Mouse (Mus musculus): ENCODE measurements around the gene Espnl. TPM values are rescaled to one million over a fixed set of nuclear protein-coding genes. Genes with fewer than 3 reads are reported as not detected.

The Espnl gene
- polyA plus RNA-seq, 1 experiment from 2014 or later: 0.04 TPM

DNA sequence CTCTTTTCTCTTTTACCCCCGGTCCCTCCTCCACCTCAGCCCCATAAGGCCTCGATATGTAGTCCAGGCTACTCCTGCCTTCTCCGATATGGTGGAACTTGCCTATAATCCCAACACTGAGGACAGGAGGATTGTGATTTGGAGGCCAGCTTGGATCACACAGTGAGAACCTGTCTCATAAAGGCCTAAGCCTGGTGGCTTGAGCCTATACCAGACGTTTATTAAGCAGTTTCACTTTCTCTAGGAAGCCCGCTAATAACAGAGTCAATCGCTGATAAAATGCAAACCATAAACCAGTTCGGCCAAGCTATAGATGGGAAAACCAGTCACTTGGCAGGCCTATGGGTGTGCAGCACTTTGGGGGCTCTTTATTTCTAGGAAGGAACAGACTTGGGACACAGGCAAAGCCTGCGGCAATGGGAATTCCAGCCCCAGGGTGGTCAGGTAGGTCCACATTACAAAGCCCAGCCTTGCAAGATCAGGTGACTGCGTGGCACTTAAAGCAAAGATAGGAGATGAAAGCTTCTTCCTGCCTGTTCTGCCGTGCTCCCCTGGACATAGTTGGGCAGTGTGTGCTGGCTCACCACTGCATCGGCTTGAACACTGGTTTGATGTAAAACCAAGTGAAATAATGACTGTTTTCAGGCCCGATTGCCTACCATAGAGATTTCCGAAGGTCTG lies 22.7 kb upstream of the Espnl start:
- Histone ChIP-seq H3K36me3 (peaks cover 6% of the 10 kb centered on the region; the same call in 1 of the 2 replicates), H3K27me3 (no peaks in the 10 kb centered on the region), H3K4me2 (peak overlapping the region; percentile 61), H3K9ac (peak overlapping the region; percentile 66; the same call in 1 of the 2 replicates), H3K4me3 (peak overlapping the region; percentile 71), H3K4me1 (peaks cover 13% of the 10 kb centered on the region; the same call in 1 of the 2 replicates), H3K27ac (no peak overlapping the region), H3K9me3 (no peaks in the 10 kb centered on the region)
- 71% methylated on average over 13 of the region's 13 CpGs for WGBS
- ATAC-seq (ENCODE audit: borderline replicate concordance, extremely low read depth, low FRiP score, low TSS enrichment): no peak

DNA sequence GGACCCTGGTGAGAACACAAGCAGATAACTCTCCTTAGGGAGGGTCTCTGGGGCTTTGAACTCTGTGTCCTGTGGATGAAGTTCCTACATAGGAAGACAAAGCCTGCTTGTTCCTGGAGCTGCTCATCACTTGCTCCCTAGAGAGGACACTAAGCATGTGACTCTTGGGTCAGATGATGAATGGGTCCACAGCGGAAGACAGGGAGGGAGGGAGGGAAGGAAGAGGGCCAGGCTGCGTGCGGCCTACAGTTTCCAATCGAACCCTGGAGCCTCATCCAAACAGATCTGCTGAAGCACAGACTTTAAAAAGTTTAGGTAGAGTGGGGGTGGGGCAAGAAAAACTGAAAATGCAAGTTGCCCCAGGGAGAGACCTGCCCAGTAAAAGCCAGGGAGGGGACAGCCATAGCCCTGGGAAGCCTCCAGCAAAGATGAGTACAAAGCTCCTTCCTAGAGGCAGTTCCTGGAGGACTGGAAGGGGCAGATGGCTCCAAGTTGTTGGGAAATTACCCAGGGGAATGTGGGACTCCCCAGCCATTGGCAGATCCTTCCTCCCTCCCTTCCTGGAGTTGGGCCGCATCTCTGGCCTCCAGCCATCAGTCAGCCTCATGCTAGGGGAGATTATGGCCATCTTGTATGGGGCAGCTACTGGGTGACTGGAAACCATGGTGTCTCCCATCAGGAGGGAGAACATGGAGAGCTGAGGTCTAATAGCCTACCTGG lies 22.0 kb upstream of the Espnl start:
- Histone ChIP-seq H3K9me3 (no peaks in the 10 kb centered on the region), H3K9ac (no peak overlapping the region), H3K36me3 (peaks cover 6% of the 10 kb centered on the region; the same call in 1 of the 2 replicates), H3K27me3 (no peaks in the 10 kb centered on the region), H3K4me3 (no peak overlapping the region), H3K4me2 (no peak overlapping the region), H3K4me1 (peaks cover 13% of the 10 kb centered on the region; the same call in 1 of the 2 replicates), H3K27ac (no peak overlapping the region)
- no peak for ATAC-seq (ENCODE audit: borderline replicate concordance, extremely low read depth, low FRiP score, low TSS enrichment)
- 72% methylated on average over 5 of the region's 5 CpGs for WGBS

- ATAC-seq (ENCODE audit: borderline replicate concordance, extremely low read depth, low FRiP score, low TSS enrichment): no peak
- peaks cover 13% of the 10 kb centered on the region; the same call in 1 of the 2 replicates for H3K4me1 ChIP-seq
- no peak overlapping the region for H3K4me3 ChIP-seq
- H3K9ac ChIP-seq: no peak overlapping the region
- H3K4me2 ChIP-seq: no peak overlapping the region
- no peaks in the 10 kb centered on the region for H3K9me3 ChIP-seq
- H3K27ac ChIP-seq: no peak overlapping the region
- WGBS: 63% methylated on average over 3 of the region's 3 CpGs
- peaks cover 10% of the 10 kb centered on the region; the same call in 1 of the 2 replicates for H3K36me3 ChIP-seq
- H3K27me3 ChIP-seq: no peaks in the 10 kb centered on the region
Observed at GRCm38 (mm10) chr1:91301206-91301920, 20.5 kb upstream of the Espnl start.

GRCm38 (mm10) chr1:91302021-91302420 lies 19.9 kb upstream of the Espnl start:
- Histone ChIP-seq H3K9me3 (no peaks in the 10 kb centered on the region), H3K27me3 (no peaks in the 10 kb centered on the region), H3K4me1 (peaks cover 13% of the 10 kb centered on the region; the same call in 1 of the 2 replicates), H3K4me2 (no peak overlapping the region), H3K4me3 (no peak overlapping the region), H3K27ac (no peak overlapping the region), H3K36me3 (peaks cover 11% of the 10 kb centered on the region; the same call in 1 of the 2 replicates), H3K9ac (no peak overlapping the region)
- WGBS: 71% methylated on average over 3 of the region's 3 CpGs
- ATAC-seq (ENCODE audit: borderline replicate concordance, extremely low read depth, low FRiP score, low TSS enrichment): no peak

- no peak for ATAC-seq (ENCODE audit: borderline replicate concordance, extremely low read depth, low FRiP score, low TSS enrichment)
- 88% methylated on average over 4 of the region's 4 CpGs for WGBS
- peaks cover 22% of the 10 kb centered on the region for H3K36me3 ChIP-seq
Observed at GRCm38 (mm10) chr1:91304621-91305020, 17.3 kb upstream of the Espnl start.

GRCm38 (mm10) chr1:91309366-91310085 lies 12.3 kb upstream of the Espnl start:
- no peak overlapping the region for H3K4me3 ChIP-seq
- H3K27me3 ChIP-seq: no peaks in the 10 kb centered on the region
- H3K9ac ChIP-seq: no peak overlapping the region
- no peak for ATAC-seq (ENCODE audit: borderline replicate concordance, extremely low read depth, low FRiP score, low TSS enrichment)
- H3K27ac ChIP-seq: no peak overlapping the region
- no peaks in the 10 kb centered on the region for H3K9me3 ChIP-seq
- WGBS: 89% methylated on average over 13 of the region's 13 CpGs
- 0 out of 2 replicates have a peak, but pooled peaks cover 2% of the 10 kb centered on the region for H3K4me1 ChIP-seq
- H3K4me2 ChIP-seq: no peak overlapping the region
- H3K36me3 ChIP-seq: peaks cover 26% of the 10 kb centered on the region

More at GRCm38 (mm10) chr1:91304621-91305020, 17.3 kb upstream of the Espnl start:
- Histone ChIP-seq H3K9me3 (no peaks in the 10 kb centered on the region), H3K4me1 (no peaks in the 10 kb centered on the region), H3K27me3 (no peaks in the 10 kb centered on the region), H3K4me2 (no peak overlapping the region), H3K27ac (no peak overlapping the region), H3K9ac (no peak overlapping the region), H3K4me3 (no peak overlapping the region)

GRCm38 (mm10) chr1:91312273-91312672 lies 9.6 kb upstream of the Espnl start:
- Histone ChIP-seq H3K9ac (no peak overlapping the region), H3K36me3 (peaks cover 19% of the 10 kb centered on the region), H3K4me3 (no peak overlapping the region), H3K9me3 (no peaks in the 10 kb centered on the region), H3K27me3 (no peaks in the 10 kb centered on the region), H3K4me2 (no peak overlapping the region), H3K4me1 (0 out of 2 replicates have a peak, but pooled peaks cover 2% of the 10 kb centered on the region), H3K27ac (no peak overlapping the region)
- 68% methylated on average over 4 of the region's 4 CpGs for WGBS
- no peak for ATAC-seq (ENCODE audit: borderline replicate concordance, extremely low read depth, low FRiP score, low TSS enrichment)

DNA sequence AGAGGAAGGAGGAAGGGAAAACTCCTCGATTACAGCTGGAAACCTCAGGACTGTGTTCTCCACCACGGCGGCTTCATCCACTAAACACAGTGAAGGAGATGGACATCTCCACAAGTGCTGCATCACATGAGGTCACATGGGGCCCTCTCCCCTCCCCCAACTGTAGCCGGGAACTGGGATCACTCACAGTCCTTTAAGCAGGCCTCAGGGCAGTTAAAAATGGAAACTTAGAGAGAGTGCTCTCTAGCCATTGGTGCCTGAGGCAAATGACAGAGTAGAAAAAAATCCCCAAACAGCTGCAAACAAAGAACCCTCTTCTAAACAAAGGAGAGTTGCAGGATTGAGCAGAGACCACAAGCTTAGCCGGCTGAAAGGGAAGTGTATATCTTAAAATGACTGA lies 8.6 kb upstream of the Espnl start:
- H3K4me2 ChIP-seq: no peak overlapping the region
- H3K9me3 ChIP-seq: no peaks in the 10 kb centered on the region
- 42% methylated on average over 5 of the region's 5 CpGs for WGBS
- ATAC-seq (ENCODE audit: borderline replicate concordance, extremely low read depth, low FRiP score, low TSS enrichment): 0 out of 2 replicates have a peak, but pooled peaks have one; percentile 31
- no peaks in the 10 kb centered on the region for H3K27me3 ChIP-seq
- H3K27ac ChIP-seq: no peak overlapping the region
- peaks cover 19% of the 10 kb centered on the region for H3K36me3 ChIP-seq
- 0 out of 2 replicates have a peak, but pooled peaks cover 2% of the 10 kb centered on the region for H3K4me1 ChIP-seq
- no peak overlapping the region for H3K4me3 ChIP-seq
- no peak overlapping the region for H3K9ac ChIP-seq

- no peak overlapping the region for H3K4me3 ChIP-seq
- H3K4me2 ChIP-seq: no peak overlapping the region
- H3K9me3 ChIP-seq: no peaks in the 10 kb centered on the region
- no peak for ATAC-seq (ENCODE audit: borderline replicate concordance, extremely low read depth, low FRiP score, low TSS enrichment)
- 0 out of 2 replicates have a peak, but pooled peaks cover 2% of the 10 kb centered on the region for H3K4me1 ChIP-seq
- H3K36me3 ChIP-seq: no peaks in the 10 kb centered on the region
- H3K9ac ChIP-seq: no peak overlapping the region
- no peak overlapping the region for H3K27ac ChIP-seq
- no peaks in the 10 kb centered on the region for H3K27me3 ChIP-seq
- WGBS: 74% methylated on average over 6 of the region's 6 CpGs
Observed at GRCm38 (mm10) chr1:91317656-91318055, 4.2 kb upstream of the Espnl start.

- no peaks in the 10 kb centered on the region for H3K27me3 ChIP-seq
- no peak for ATAC-seq (ENCODE audit: borderline replicate concordance, extremely low read depth, low FRiP score, low TSS enrichment)
- H3K36me3 ChIP-seq: no peaks in the 10 kb centered on the region
- H3K4me3 ChIP-seq: no peak overlapping the region
- WGBS: 48% methylated on average over 2 of the region's 2 CpGs
- no peak overlapping the region for H3K4me2 ChIP-seq
- H3K4me1 ChIP-seq: no peaks in the 10 kb centered on the region
- H3K27ac ChIP-seq: no peak overlapping the region
- no peaks in the 10 kb centered on the region for H3K9me3 ChIP-seq
- no peak overlapping the region for H3K9ac ChIP-seq
Observed at GRCm38 (mm10) chr1:91324646-91325045, 2.8 kb downstream of the Espnl start.

- no peak for ATAC-seq (ENCODE audit: borderline replicate concordance, extremely low read depth, low FRiP score, low TSS enrichment)
- 59% methylated on average over 4 of the region's 4 CpGs for WGBS
- no peaks in the 10 kb centered on the region for H3K36me3 ChIP-seq
- H3K9me3 ChIP-seq: no peaks in the 10 kb centered on the region
- H3K27ac ChIP-seq: no peak overlapping the region
- no peak overlapping the region for H3K4me2 ChIP-seq
- no peaks in the 10 kb centered on the region for H3K27me3 ChIP-seq
- no peak overlapping the region for H3K4me3 ChIP-seq
- no peak overlapping the region for H3K9ac ChIP-seq
- no peaks in the 10 kb centered on the region for H3K4me1 ChIP-seq
Observed at GRCm38 (mm10) chr1:91325488-91326042, 3.7 kb downstream of the Espnl start.
